In genomic region chr2:146062330-146063092, GRCm38 (mm10) we compare ENCODE assay signal across 9 mouse cellular contexts.
DNase-seq lines count a peak whose midpoint lies in the region; ATAC-seq and TF ChIP-seq lines count a peak whose summit lies in the region.
"Had no signal": no experiment of that assay in that cellular context is flagged by ENCODE, and none has a peak within 500 bp of the region (broad histone marks: within the 10 kb centered on the region; RNA-seq: fewer than 3 reads in every experiment).

No protein-coding gene starts in this region.

- in situ Hi-C loops in CH12.LX (cut with MboI; ENCODE audit: low pct_ligation_motif_present, low pct_unique_long_range_greater_than_20kb, low sequenced_read_pairs), result no loop called here

- intact Hi-C loops in heart, postnatal 36 days (cut with DNase I), result no loop called here

- no peaks in the 10 kb centered on the region for H3K79me2 ChIP-seq in CH12.LX (replicated peaks; ENCODE audit: control insufficient read depth, extremely low read depth, insufficient read depth, poor library complexity, severe bottlenecking)

- 4% methylated on average over 13 of the region's 13 CpGs for WGBS in forebrain, postnatal 0 days

- ATAC-seq in forebrain, postnatal 0 days, result 0 out of 2 replicates have a peak, but pooled peaks have one; percentile 1

- peak overlapping the region; percentile 59 for H3K4me2 ChIP-seq in CH12.LX (ENCODE audit: insufficient read depth, low read depth, poor library complexity, severe bottlenecking)
- H3K4me2 ChIP-seq in forebrain, postnatal 0 days (ENCODE audit: low read depth), result peak overlapping the region; percentile 35
- H3K4me2 ChIP-seq: liver, embryonic 13.5 days had no signal

- H3K36me3 ChIP-seq in CH12.LX (replicated peaks in 1 of 2; ENCODE audit: control insufficient read depth in 1 of 2, insufficient read depth in 1 of 2, low read length in 1 of 2), result no peaks in the 10 kb centered on the region
- no peaks in the 10 kb centered on the region for H3K36me3 ChIP-seq in forebrain, postnatal 0 days (ENCODE audit: insufficient read depth)
- H3K36me3 ChIP-seq: liver, embryonic 13.5 days had no signal

- H3K4me3 ChIP-seq in CH12.LX (replicated peaks in 1 of 3; ENCODE audit: low read depth in 2 of 3, low read length in 2 of 3, poor library complexity in 1 of 3), result no peak overlapping the region
- peak overlapping the region; percentile 0; the same call in 1 of the 2 replicates for H3K4me3 ChIP-seq in forebrain, postnatal 0 days (ENCODE audit: low read depth, low read length)
- H3K4me3 ChIP-seq: liver, embryonic 13.5 days had no signal

- TF ChIP-seq CTCF in CH12.LX (conservative IDR thresholded peaks at IDR 0.05 in 1 of 2, IDR thresholded peaks at IDR 0.05 in 1 of 2; ENCODE audit: low read depth in 2 of 2, low read length in 2 of 2), result no peak
- no peak for TF ChIP-seq CTCF in forebrain, postnatal 0 days (IDR thresholded peaks at IDR 0.05; ENCODE audit: low read depth)

- TF ChIP-seq RAD21 in CH12.LX (IDR thresholded peaks at IDR 0.05; ENCODE audit: low read depth, low read length), result no peak

- no peak overlapping the region for H3K27ac ChIP-seq in CH12.LX (ENCODE audit: insufficient read depth, low read depth)
- H3K27ac ChIP-seq in forebrain, postnatal 0 days (ENCODE audit: low read depth, low read length), result no peak overlapping the region
- H3K27ac ChIP-seq: liver, embryonic 13.5 days had no signal

- DNase-seq in CH12.LX (ENCODE audit: extremely low read depth) (no peak), R1 (ENCODE audit: low read depth, low spot score) (peak; percentile 98)
- no peak for DNase-seq in forebrain, postnatal 0 days
- peak; percentile 65 for DNase-seq in mesoderm, embryonic 11.5 days (ENCODE audit: low read depth, low spot score)
- no peak for DNase-seq in adrenal gland, adult 8-10 months
- DNase-seq in ovary, postnatal 14 days (ENCODE audit: low spot score), result no peak
- no peak for DNase-seq in ovary, adult 18-20 months (ENCODE audit: low spot score)
- DNase-seq in heart, postnatal 36 days, result no peak
- DNase-seq: liver, embryonic 13.5 days had no signal

- H3K4me1 ChIP-seq in CH12.LX (ENCODE audit: control insufficient read depth in 1 of 2, insufficient read depth in 2 of 2), result peaks cover 2% of the 10 kb centered on the region in 2 experiments; a peak in 1 of 4 replicates
- peaks cover 17% of the 10 kb centered on the region for H3K4me1 ChIP-seq in forebrain, postnatal 0 days (ENCODE audit: insufficient read depth)
- H3K4me1 ChIP-seq: liver, embryonic 13.5 days had no signal

- H3K9me3 ChIP-seq in CH12.LX (replicated peaks; ENCODE audit: low read length), result no peaks in the 10 kb centered on the region
- no peaks in the 10 kb centered on the region for H3K9me3 ChIP-seq in forebrain, postnatal 0 days (ENCODE audit: low read length)
- H3K9me3 ChIP-seq: liver, embryonic 13.5 days had no signal

- H3K27me3 ChIP-seq in CH12.LX (replicated peaks), result no peaks in the 10 kb centered on the region
- H3K27me3 ChIP-seq in forebrain, postnatal 0 days (ENCODE audit: insufficient read depth, low read length), result no peaks in the 10 kb centered on the region
- H3K27me3 ChIP-seq: liver, embryonic 13.5 days had no signal

- TF ChIP-seq POLR2A in CH12.LX (IDR thresholded peaks at IDR 0.05; ENCODE audit: low read depth, low read length), result no peak

- dilution Hi-C loops in CH12.LX (cut with MboI; ENCODE audit: extremely low pct_ligation_motif_present, extremely low pct_unique_long_range_greater_than_20kb, low sequenced_read_pairs), result no loop called here

- TF ChIP-seq EP300 in CH12.LX (IDR thresholded peaks at IDR 0.05; ENCODE audit: low read length), result no peak

- H3K9ac ChIP-seq in CH12.LX (ENCODE audit: insufficient read depth, low read depth), result no peak overlapping the region
- no peak overlapping the region for H3K9ac ChIP-seq in forebrain, postnatal 0 days
- H3K9ac ChIP-seq: liver, embryonic 13.5 days had no signal

TF ChIP-seq in CH12.LX, 34 proteins besides CTCF, POLR2A, EP300 and RAD21:
- TF ChIP-seq KAT2A (IDR thresholded peaks at IDR 0.05; ENCODE audit: insufficient replicate concordance, low read length), result no peak
- no peak for TF ChIP-seq E2F4 (IDR thresholded peaks at IDR 0.05; ENCODE audit: insufficient replicate concordance, low read depth, low read length)
- no peak for TF ChIP-seq ETS1 (conservative IDR thresholded peaks at IDR 0.05; ENCODE audit: low read depth, low read length)
- TF ChIP-seq MYC (IDR thresholded peaks at IDR 0.05; ENCODE audit: low read depth, low read length), result no peak
- no peak for TF ChIP-seq MEF2A (IDR thresholded peaks at IDR 0.05; ENCODE audit: borderline replicate concordance, low read depth, low read length)
- TF ChIP-seq TCF12 (IDR thresholded peaks at IDR 0.05; ENCODE audit: low read depth, low read length), result no peak
- no peak for TF ChIP-seq ZNF384 (IDR thresholded peaks at IDR 0.05; ENCODE audit: low read depth, low read length)
- no peak for TF ChIP-seq PAX5 (IDR thresholded peaks at IDR 0.05; ENCODE audit: low read length)
- TF ChIP-seq JUN (IDR thresholded peaks at IDR 0.05; ENCODE audit: insufficient read depth, low read depth, low read length), result no peak
- TF ChIP-seq MAZ (IDR thresholded peaks at IDR 0.05; ENCODE audit: low read depth, low read length), result no peak
- no peak for TF ChIP-seq UBTF (IDR thresholded peaks at IDR 0.05; ENCODE audit: low read depth, low read length)
- no peak for TF ChIP-seq NELFE (IDR thresholded peaks at IDR 0.05; ENCODE audit: low read depth, low read length)
- no peak for TF ChIP-seq POLR2AphosphoS2 (IDR thresholded peaks at IDR 0.05; ENCODE audit: low read depth, low read length)

Comparison
In these comparisons a context has a peak if more than half of its experiments do, and no peak if none do; other contexts are left out.
1. DNase-seq: peak in R1 (single experiment) and mesoderm, embryonic 11.5 days (single experiment); none in CH12.LX (single experiment), forebrain, postnatal 0 days (single experiment), adrenal gland, adult 8-10 months (single experiment), ovary, postnatal 14 days (single experiment), ovary, adult 18-20 months (single experiment) and heart, postnatal 36 days (0 of 2).